Mouse (Mus musculus) MEL (cell line): ENCODE results near the gene Itsn1. TPM values are rescaled to one million over a fixed set of nuclear protein-coding genes. Genes with fewer than 3 reads are reported as not detected.
A peak's percentile ranks its signal among the peaks of the same experiment; 100 is the strongest.

Experiments used
- DNase-seq: peaks from one replicate; pipeline ENCODE4 v3.0.0; 2011; ENCODE audit warnings: low read depth, low spot score
- H3K27ac ChIP-seq: 2 replicates; pipeline ENCODE4 v1.5.1; 2012; ENCODE audit warnings: low read depth, mild to moderate bottlenecking, control low read depth, low read length, moderate library complexity; ENCODE audit not compliant: control insufficient read depth
- H3K27me3 ChIP-seq, 2 experiments: fragments of 150-350 bp in 1 of 2; sonication (generic) in 1 of 2; 2 replicates each; pipeline ENCODE4 v1.6.1; 2012; ENCODE audit warnings: low read length in 2 of 2, mild to moderate bottlenecking in 2 of 2, improper control_type of control experiment in 1 of 2, moderate library complexity in 1 of 2; ENCODE audit not compliant: insufficient read depth in 2 of 2, control insufficient read depth in 1 of 2
- H3K36me3 ChIP-seq, 2 experiments: 2 replicates each; pipeline ENCODE4 v1.6.1; 2012 to 2014; ENCODE audit warnings: low read length in 2 of 2, improper control_type of control experiment in 1 of 2, inconsistent platforms in 1 of 2, mild to moderate bottlenecking in 1 of 2; ENCODE audit not compliant: insufficient read depth in 2 of 2, control insufficient read depth in 1 of 2
- H3K4me1 ChIP-seq, 2 experiments: fragments of 150-350 bp in 1 of 2; sonication (generic) in 1 of 2; 2 replicates each; pipeline ENCODE4 v1.6.1; 2012; ENCODE audit warnings: low read length in 2 of 2, improper control_type of control experiment in 1 of 2, mild to moderate bottlenecking in 1 of 2; ENCODE audit not compliant: insufficient read depth in 2 of 2, control insufficient read depth in 1 of 2
- H3K4me3 ChIP-seq, 2 experiments: fragments of 150-350 bp in 1 of 2; sonication (generic) in 1 of 2; 2 replicates each; pipeline ENCODE4 v1.5.1; 2012; ENCODE audit warnings: low read depth in 2 of 2, low read length in 2 of 2, mild to moderate bottlenecking in 2 of 2, moderate library complexity in 2 of 2, control low read depth in 1 of 2, improper control_type of control experiment in 1 of 2; ENCODE audit not compliant: control insufficient read depth in 1 of 2, insufficient read depth in 1 of 2
- H3K79me2 ChIP-seq: 2 replicates; pipeline ENCODE4 v1.6.1; 2012; ENCODE audit warnings: mild to moderate bottlenecking, low read length, moderate library complexity; ENCODE audit not compliant: control insufficient read depth, poor library complexity, insufficient read depth
- H3K9ac ChIP-seq: 2 replicates; pipeline ENCODE4 v1.6.1; 2012; ENCODE audit warnings: low read depth, mild to moderate bottlenecking, control low read depth, low read length, moderate library complexity; ENCODE audit not compliant: control insufficient read depth, poor library complexity, severe bottlenecking
- H3K9me3 ChIP-seq: fragments of 150-350 bp; sonication (generic); replicated peaks from 2 replicates; pipeline ENCODE4 v1.6.1; 2012; ENCODE audit warnings: mild to moderate bottlenecking, low read length, improper control_type of control experiment, moderate library complexity; ENCODE audit not compliant: insufficient read depth
- BHLHE40 ChIP-seq: IDR thresholded peaks from 2 replicates; pipeline ENCODE4 v1.6.1; 2012; ENCODE audit warnings: low read depth, mild to moderate bottlenecking, inconsistent platforms, low read length, improper control_type of control experiment, borderline replicate concordance
- CHD1 ChIP-seq: IDR thresholded peaks from 2 replicates; pipeline ENCODE4 v1.6.1; 2012; ENCODE audit warnings: low read depth, mild to moderate bottlenecking, inconsistent platforms, low read length, improper control_type of control experiment
- CHD2 ChIP-seq: IDR thresholded peaks from 2 replicates; pipeline ENCODE4 v1.6.1; 2011; ENCODE audit warnings: low read length, improper control_type of control experiment
- E2F4 ChIP-seq: IDR thresholded peaks from 2 replicates; pipeline ENCODE4 v1.6.1; 2011; ENCODE audit warnings: low read depth, low read length, improper control_type of control experiment, borderline replicate concordance
- ELF1 ChIP-seq: IDR thresholded peaks from 2 replicates; pipeline ENCODE4 v1.6.1; 2014; ENCODE audit warnings: low read depth, mild to moderate bottlenecking, inconsistent platforms, low read length, improper control_type of control experiment, moderate library complexity
- EP300 ChIP-seq, 2 experiments: IDR thresholded peaks; 2 replicates each; pipeline ENCODE4 v1.6.1; 2011; ENCODE audit warnings: improper control_type of control experiment in 2 of 2, low read length in 2 of 2, low read depth in 1 of 2, mild to moderate bottlenecking in 1 of 2
- GABPA ChIP-seq: IDR thresholded peaks from 2 replicates; pipeline ENCODE4 v1.6.1; 2012; ENCODE audit warnings: low read depth, mild to moderate bottlenecking, inconsistent platforms, low read length, improper control_type of control experiment, moderate library complexity
- GATA1 ChIP-seq: IDR thresholded peaks from 2 replicates; pipeline ENCODE4 v1.6.1; 2011; ENCODE audit warnings: low read depth, low read length, improper control_type of control experiment
- HCFC1 ChIP-seq: IDR thresholded peaks from 2 replicates; pipeline ENCODE4 v1.6.1; 2012; ENCODE audit warnings: low read depth, mild to moderate bottlenecking, inconsistent platforms, low read length, improper control_type of control experiment, moderate library complexity
- JUND ChIP-seq: IDR thresholded peaks from 2 replicates; pipeline ENCODE4 v1.6.1; 2011; ENCODE audit warnings: low read depth, mild to moderate bottlenecking, improper control_type of control experiment, low read length
- KAT2A ChIP-seq: conservative IDR thresholded peaks from 2 replicates; pipeline ENCODE4 v1.6.1; 2012; ENCODE audit warnings: low read depth, low read length, improper control_type of control experiment, inconsistent platforms
- MAFK ChIP-seq: IDR thresholded peaks from 2 replicates; pipeline ENCODE4 v1.6.1; 2011; ENCODE audit warnings: low read depth, mild to moderate bottlenecking, low read length, improper control_type of control experiment, borderline replicate concordance
- MAZ ChIP-seq: IDR thresholded peaks from 2 replicates; pipeline ENCODE4 v1.6.1; 2012; ENCODE audit warnings: low read depth, mild to moderate bottlenecking, inconsistent platforms, low read length, improper control_type of control experiment
- MEF2A ChIP-seq: IDR thresholded peaks from 2 replicates; pipeline ENCODE4 v1.6.1; 2014; ENCODE audit warnings: low read depth, mild to moderate bottlenecking, inconsistent platforms, low read length, improper control_type of control experiment; ENCODE audit not compliant: poor library complexity, insufficient replicate concordance, severe bottlenecking; ENCODE audit errors: extremely low read depth
- MYB ChIP-seq: IDR thresholded peaks from 2 replicates; pipeline ENCODE4 v1.6.1; 2011; ENCODE audit warnings: mild to moderate bottlenecking, low read depth, low read length, improper control_type of control experiment
- NELFE ChIP-seq: IDR thresholded peaks from 2 replicates; pipeline ENCODE4 v1.6.1; 2011; ENCODE audit warnings: low read depth, low read length, improper control_type of control experiment
- POLR2AphosphoS2 ChIP-seq: IDR thresholded peaks from 2 replicates; pipeline ENCODE4 v1.6.1; 2011; ENCODE audit warnings: low read length, improper control_type of control experiment
- SIN3A ChIP-seq: IDR thresholded peaks from 2 replicates; pipeline ENCODE4 v1.6.1; 2012; ENCODE audit warnings: low read length, improper control_type of control experiment, inconsistent platforms
- SMC3 ChIP-seq: IDR thresholded peaks from 2 replicates; pipeline ENCODE4 v1.6.1; 2011; ENCODE audit warnings: low read depth, low read length, improper control_type of control experiment
- TBP ChIP-seq: IDR thresholded peaks from 2 replicates; pipeline ENCODE4 v1.8.0; 2011; ENCODE audit warnings: low read depth, low read length, improper control_type of control experiment
- TCF12 ChIP-seq: IDR thresholded peaks from 2 replicates; pipeline ENCODE4 v1.6.1; 2014; ENCODE audit warnings: low read depth, mild to moderate bottlenecking, inconsistent platforms, low read length, improper control_type of control experiment, moderate library complexity
- USF1 ChIP-seq: IDR thresholded peaks from 2 replicates; pipeline ENCODE4 v1.6.1; 2014; ENCODE audit warnings: low read depth, mild to moderate bottlenecking, inconsistent platforms, low read length, improper control_type of control experiment, moderate library complexity
- USF2 ChIP-seq, 2 experiments: IDR thresholded peaks; 2 replicates each; pipeline ENCODE4 v1.6.1; 2011 to 2012; ENCODE audit warnings: improper control_type of control experiment in 2 of 2, low read length in 2 of 2, borderline replicate concordance in 1 of 2, inconsistent platforms in 1 of 2, low read depth in 1 of 2, mild to moderate bottlenecking in 1 of 2; ENCODE audit not compliant: insufficient read depth in 1 of 2
- ZC3H11A ChIP-seq: IDR thresholded peaks from 2 replicates; pipeline ENCODE4 v1.6.1; 2012; ENCODE audit warnings: low read depth, mild to moderate bottlenecking, inconsistent platforms, low read length, improper control_type of control experiment
- ZKSCAN1 ChIP-seq: IDR thresholded peaks from 2 replicates; pipeline ENCODE4 v1.6.1; 2012; ENCODE audit warnings: low read depth, mild to moderate bottlenecking, inconsistent platforms, low read length, improper control_type of control experiment, moderate library complexity
- polyA plus RNA-seq, 2 experiments: library from polyadenylated mRNA; stranded (reverse) in 1 of 2; unstranded in 1 of 2; fragments of >175 nt in 1 of 2; fragments of >200 nt in 1 of 2; gene quantifications; 2 replicates each; pipeline versions ENCODE4 v1.2.1 to v1.2.4; 2012; ENCODE audit warnings: low replicate concordance in 2 of 2, low read depth in 1 of 2; ENCODE audit not compliant: insufficient read length in 2 of 2, insufficient read depth in 1 of 2, missing spikeins in 1 of 2
- total RNA-seq: library from RNA; depleted of rRNA; stranded (reverse); fragments of 300-350 nt; gene quantifications from 2 replicates; pipeline ENCODE4 v1.2.3, GENCODE M21; 2012

The Itsn1 gene
- total and polyA plus RNA-seq, 3 experiments = 14.7 to 36.5 TPM; not detected in 1

- Histone ChIP-seq H3K27me3 (no peaks in the 10 kb centered on the region), H3K79me2 (no peaks in the 10 kb centered on the region), H3K4me1 (peaks cover 12 to 16% of the 10 kb centered on the region in 2 experiments), H3K9me3 (no peaks in the 10 kb centered on the region), H3K4me3 (no peak overlapping the region), H3K9ac (no peak overlapping the region), H3K27ac (no peak overlapping the region), H3K36me3 (peaks cover 0 to 18% of the 10 kb centered on the region in 2 experiments; a peak in 3 of 4 replicates)
- TF ChIP-seq GATA1 = no peak
- TF ChIP-seq EP300 (IDR thresholded peaks at IDR 0.05; ENCODE audit: low read depth in 1 of 2, low read length in 2 of 2) = no peak
- TF ChIP-seq USF1 = no peak
- TF ChIP-seq ZC3H11A = no peak
- no peak for TF ChIP-seq MEF2A
- TF ChIP-seq CHD1 = no peak
- no peak for TF ChIP-seq GABPA
- TF ChIP-seq NELFE = no peak
- TF ChIP-seq BHLHE40 = no peak
- no peak for TF ChIP-seq MAZ
- no peak for TF ChIP-seq USF2 (IDR thresholded peaks at IDR 0.05; ENCODE audit: borderline replicate concordance in 1 of 2, insufficient read depth in 1 of 2, low read depth in 1 of 2, low read length in 2 of 2)
- no peak for TF ChIP-seq HCFC1
- TF ChIP-seq E2F4 = no peak
- TF ChIP-seq ELF1 = no peak
- TF ChIP-seq TCF12 = no peak
- TF ChIP-seq TBP = no peak
- no peak for TF ChIP-seq JUND
- no peak for TF ChIP-seq CHD2
- no peak for TF ChIP-seq SMC3
- no peak for TF ChIP-seq MAFK
- DNase-seq = no peak
These were observed 91.2 kb downstream of the Itsn1 start for GRCm38 (mm10) chr16:91820299-91820698.

- Histone ChIP-seq H3K4me3 (no peak overlapping the region), H3K36me3 (peaks cover 0 to 19% of the 10 kb centered on the region in 2 experiments; a peak in 2 of 4 replicates), H3K4me1 (peaks cover 15 to 21% of the 10 kb centered on the region in 2 experiments), H3K9me3 (no peaks in the 10 kb centered on the region), H3K27ac (peak overlapping the region; percentile 3; the same call in 1 of the 2 replicates), H3K9ac (no peak overlapping the region), H3K79me2 (no peaks in the 10 kb centered on the region), H3K27me3 (no peaks in the 10 kb centered on the region)
- TF ChIP-seq TCF12 (no peak), EP300 (IDR thresholded peaks at IDR 0.05; ENCODE audit: low read depth in 1 of 2, low read length in 2 of 2) (no peak), POLR2AphosphoS2 (no peak), MYB (no peak), CHD2 (no peak), MAZ (no peak), SIN3A (no peak), KAT2A (no peak), E2F4 (no peak), MEF2A (no peak), ZKSCAN1 (no peak)
- DNase-seq = no peak
These were observed 93.2 kb downstream of the Itsn1 start for GRCm38 (mm10) chr16:91822325-91822724.
